Mouse (Mus musculus) thymus, postnatal 14 days (tissue): Measurements from ENCODE around the gene Ssbp2.

Experiments
- DNase-seq: peaks from one replicate; pipeline ENCODE4 v3.0.0; 2021

Gene Ssbp2

DNA sequence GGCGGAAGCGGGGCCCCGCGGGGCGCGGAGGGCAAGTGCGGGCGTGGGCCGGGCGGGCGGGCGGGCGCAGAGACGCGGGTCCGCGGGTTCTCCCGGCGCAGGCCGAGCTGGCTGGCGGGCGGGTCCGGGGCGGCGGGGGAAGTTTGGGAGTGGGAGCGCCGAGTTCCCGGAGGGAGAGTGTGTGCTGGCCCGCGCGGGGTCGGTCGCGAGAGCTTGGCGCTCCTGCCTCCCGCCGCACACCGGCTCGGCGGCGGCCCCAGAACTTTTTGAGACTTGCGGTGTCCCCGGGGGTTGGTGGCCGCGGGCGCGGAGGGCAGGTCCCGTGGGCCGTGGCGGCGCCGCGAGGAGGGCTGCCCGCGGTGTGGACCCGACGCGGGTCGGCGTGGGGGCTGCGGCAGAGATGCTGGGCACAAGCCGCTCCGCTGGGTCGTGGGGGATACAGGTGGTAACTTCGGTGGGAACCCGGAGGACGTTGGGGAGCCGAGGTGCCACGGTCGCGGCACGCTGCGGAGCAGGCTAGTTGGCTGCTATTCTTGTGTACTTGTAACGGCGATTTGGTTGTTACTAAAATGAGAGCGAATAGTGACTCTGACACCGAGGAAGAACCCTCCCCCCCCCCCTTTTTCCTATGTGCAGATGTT lies 1.7 kb downstream of the Ssbp2 start:
- DNase-seq: peak; percentile 66

DNA sequence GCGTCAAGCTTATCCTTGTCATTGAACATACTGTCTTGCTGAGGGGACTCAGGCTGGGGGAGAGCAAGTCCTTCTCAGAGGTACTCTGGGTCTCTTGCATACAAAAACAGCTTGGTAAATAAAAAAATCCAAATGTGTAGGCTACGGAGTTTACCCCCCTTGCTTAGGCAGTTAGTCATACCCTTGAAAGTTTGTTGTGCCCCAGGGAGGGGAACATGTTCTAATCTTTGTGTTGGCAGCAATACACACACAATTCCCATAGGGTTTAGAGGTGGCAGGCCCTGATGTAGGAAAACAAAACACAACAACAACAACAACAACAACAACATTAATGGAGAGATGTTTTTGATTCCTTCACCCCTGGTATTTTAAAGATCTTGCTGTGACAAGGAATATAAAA lies 2.3 kb downstream of the Ssbp2 start:
- DNase-seq: peak; percentile 32

DNA sequence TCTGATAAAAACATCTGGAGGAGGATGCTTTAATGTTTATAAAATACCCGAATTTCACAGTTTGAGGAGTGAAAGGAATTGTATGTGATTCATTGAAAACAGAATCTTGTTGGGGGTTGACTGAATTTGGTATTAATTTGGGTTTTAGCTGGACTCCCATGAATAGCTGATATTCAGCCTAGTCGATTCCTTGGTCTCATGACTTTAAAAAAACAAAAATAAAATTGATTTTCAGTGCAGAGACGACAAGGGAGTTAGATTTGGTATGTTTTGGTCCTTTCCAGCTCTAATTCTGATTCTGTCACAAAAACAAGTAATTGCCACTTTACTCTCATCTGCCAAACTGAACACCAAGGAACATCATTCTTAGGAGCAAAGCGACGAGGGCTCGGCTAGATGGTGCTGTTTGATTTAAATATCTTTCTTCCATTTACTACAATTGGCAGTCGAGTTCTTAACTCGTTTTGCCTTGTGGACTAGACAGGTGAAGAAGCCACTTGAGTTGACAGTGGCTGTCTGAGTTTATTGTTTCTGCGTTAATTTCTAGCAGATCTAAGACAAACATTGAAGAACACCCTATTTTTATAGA lies 2.9 kb downstream of the Ssbp2 start:
- peak; percentile 69 for DNase-seq

DNA sequence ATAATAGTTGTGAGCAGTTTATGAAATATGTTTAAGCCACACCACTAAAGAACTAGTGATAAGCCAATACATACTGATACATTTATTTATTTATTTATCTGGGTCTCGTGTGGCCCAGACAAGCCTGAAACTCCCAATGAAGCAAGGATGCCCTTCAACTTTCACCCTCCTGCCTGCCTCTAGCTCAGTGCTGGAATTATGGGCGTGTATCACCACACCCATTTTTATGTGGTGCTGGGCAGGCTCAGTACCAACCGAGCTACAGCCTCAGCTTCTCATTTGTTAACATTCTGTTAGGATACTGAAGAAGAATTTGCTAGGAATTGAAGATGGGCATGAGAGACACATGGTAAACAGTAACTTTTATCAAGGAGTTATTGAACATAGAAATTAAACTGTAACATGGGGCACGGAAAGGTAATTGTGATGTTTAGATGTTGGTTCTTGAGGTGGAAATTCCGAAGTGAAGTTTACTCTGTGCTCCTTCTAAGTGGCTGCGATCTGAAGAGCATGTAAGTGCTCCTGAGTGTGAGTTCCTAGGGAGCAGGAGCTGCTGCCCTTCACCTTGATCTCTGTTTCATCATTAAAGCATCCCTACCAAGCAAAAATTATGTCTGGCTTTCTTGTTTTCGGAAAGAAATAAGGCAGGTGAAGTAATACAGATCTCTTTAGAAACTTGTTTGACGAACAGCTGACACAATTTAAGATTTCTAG lies 5.1 kb downstream of the Ssbp2 start:
- no peak for DNase-seq

DNA sequence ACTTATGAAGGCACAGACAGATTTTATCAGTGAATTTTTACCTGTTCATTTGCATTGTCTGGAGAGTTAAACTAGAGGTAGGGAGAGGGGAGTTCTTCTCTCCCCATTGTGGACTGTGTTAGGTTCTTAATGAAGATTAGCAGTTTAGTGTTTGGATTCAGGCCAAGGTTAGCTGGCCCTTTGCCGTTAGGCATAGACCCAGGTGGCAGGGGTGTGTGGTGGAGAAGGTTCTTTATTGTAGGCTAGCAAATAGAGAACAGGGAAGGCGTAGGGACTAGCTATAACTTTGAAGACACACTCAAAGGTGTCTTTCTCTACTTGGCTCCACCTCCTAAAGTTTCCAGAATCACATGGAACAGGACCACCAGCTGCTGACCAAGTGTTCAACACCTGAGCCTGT lies 11.5 kb downstream of the Ssbp2 start:
- DNase-seq: no peak

DNA sequence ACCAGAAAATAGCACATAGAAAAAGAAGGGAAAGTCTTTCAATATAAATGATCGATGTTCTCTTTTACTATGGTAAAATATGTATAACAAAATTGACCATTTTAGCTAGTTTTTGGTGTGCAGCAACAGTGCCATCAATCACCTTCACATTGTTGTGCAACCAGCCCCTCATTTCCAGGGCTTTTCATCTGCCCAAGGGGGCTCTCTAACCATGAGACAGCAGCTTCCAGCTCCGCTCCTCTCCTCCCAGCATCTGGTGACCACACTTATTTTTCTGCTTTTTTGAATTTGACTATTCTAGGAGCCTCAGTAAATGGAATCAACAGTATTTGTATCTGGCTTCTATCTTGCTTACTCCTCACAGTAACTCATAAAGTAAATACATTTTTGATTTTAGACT lies 11.9 kb downstream of the Ssbp2 start:
- DNase-seq: no peak

DNA sequence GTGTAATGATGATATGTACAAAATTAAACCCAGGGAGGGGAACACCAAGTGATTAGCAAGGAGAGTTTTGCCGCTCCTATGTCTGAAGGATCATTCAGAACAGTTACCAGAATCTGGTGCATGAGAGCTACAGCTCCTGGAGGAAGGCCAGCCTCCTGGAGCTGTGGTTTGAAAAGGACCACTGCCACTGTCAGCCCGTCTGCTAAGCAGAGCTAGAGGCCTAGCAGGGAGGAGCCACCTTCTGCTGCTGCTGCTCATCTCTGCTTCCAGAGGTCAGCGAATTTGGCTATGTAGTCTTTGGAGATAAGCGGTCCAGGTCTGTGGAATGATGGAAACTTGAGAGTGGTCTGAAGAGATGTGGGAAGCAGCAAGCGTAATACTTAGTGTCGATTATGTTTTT lies 13.4 kb downstream of the Ssbp2 start:
- no peak for DNase-seq

DNA sequence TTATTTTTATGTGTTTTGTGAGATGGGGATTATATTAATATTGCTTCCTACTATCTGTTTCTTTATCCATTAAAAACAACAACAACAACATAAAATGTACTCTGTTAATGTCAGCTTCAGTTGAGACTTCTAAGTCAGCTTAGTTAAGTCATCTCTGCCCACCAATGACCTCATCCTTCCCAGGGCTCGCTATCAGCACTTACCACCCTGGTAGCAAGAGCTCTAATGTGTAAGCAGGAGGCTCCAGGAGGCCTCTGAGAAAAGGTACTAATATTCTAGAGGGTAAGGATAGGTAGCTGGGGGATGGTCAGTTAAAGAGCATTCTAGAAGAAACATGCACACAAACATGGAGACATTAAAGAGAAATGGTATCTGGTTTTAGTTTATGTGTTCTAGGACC lies 13.9 kb downstream of the Ssbp2 start:
- DNase-seq: no peak

DNA sequence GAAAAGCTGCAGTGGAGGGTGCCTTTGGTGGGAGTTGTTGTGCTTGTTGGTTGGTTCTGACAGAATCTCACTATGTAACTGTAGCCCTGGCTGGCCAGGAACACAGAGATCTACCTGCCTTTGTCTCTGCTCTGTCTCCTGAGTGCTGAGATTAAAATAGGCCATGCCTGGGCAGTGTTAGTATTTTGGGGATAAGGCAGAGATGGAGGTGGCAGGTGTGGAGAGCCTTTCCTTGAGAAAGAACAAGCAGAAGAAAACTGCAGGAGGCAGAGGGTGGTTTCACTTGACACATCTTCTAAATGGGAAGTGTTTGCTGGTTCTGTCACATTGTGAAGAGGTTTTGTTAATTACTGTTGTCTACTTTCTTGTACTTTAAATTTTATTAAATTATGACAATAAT lies 15.8 kb downstream of the Ssbp2 start:
- DNase-seq: no peak

DNA sequence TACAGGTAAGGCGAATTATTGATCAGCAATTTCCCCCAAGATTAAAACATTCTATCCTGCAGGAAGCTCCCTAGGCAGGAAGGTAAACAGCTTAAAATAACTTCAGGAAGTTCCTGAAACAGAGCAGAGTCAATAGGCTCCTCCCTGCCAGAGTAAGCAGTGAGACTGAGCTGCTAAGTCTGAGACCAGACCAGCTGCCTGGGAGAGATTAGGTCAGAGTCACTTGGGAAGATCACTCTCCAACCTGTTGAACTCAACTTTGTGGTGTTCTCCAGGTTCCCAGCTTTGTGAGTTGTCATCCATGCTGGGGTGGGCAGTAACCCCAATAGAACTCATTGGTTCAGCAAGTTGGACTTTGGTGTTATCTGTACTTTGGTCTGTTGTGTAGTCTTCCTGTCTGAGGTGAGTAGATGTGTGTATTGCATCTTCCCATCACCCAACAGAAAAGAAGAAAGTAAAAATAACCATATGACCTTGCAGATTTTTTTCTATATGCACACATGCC lies 16.6 kb downstream of the Ssbp2 start:
- DNase-seq: no peak

DNA sequence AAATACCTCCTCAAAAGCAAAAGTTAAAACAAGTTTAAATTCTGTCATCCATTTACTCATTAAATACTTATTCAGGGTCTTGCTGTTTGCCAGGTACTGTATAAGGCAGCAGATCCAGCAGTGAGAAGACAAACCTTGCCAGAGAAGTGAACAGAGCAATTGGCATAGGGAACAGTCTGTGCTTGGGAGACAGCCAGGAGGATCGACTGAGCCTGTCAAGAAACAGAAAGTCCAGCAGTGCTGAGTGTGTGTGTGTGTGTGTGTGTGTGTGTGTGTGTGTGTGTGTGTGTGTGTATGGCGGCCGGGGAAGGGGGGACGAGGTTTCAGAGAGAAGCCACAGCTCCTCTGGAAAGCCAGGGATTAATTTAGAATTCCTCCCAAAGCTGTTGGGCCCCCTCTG lies 17.9 kb downstream of the Ssbp2 start:
- DNase-seq: no peak

DNA sequence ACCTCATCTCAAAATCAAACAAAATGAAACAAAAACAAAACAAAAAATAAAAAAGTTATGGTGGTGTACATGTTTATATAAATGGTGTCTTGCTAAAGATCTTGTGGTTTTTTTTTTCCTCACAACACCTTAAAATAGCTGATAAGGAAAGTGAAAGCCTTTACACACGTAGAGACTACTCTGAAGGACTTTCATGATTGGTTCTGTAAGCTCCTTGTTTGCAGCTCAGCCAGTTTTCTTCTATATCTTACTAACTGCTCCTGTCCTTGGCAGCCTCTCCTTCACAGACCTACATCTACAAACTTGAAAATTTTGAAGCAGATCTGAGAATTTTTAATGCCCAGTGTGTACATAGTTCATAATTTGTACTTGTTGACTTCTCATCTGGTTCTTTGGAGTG lies 24.2 kb downstream of the Ssbp2 start:
- no peak for DNase-seq

DNA sequence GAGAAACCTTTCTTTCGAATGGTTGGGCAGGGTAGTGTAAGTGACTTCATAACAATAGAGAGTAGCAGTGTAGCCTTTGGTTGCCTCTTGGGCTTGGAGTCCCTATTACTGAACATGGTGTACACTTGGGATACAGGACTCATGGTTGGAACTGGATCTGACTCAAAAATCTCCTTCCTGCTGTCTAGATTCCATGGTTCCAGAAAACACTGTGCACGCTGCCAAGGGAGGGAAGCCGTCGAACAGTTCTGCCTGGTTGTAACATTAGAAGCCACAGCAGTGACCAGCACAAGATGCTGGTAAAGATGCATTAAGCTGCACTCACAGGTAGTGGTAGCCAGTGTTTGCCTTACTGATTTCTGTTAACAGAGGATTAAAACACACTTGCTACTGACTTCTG lies 32.0 kb downstream of the Ssbp2 start:
- DNase-seq: no peak

DNA sequence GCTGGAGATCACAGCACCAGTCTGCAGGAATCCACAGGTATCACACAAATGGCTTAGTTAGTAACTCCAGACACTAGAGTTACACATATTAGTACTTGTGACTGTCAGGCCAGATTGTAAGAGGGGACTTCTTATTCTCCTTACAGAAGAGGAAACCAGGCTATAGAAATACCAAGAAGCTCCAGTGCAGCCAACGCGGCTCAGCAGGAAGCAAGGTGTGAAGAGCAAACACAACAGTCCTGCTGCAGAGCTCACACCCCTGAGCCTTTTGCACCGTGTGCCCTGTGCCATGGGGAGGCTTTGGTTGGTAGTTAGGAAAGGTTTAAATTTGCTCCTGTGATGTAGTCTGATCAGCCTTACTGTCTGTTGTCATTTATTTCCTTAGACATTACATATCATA lies 37.0 kb downstream of the Ssbp2 start:
- DNase-seq: no peak

DNA sequence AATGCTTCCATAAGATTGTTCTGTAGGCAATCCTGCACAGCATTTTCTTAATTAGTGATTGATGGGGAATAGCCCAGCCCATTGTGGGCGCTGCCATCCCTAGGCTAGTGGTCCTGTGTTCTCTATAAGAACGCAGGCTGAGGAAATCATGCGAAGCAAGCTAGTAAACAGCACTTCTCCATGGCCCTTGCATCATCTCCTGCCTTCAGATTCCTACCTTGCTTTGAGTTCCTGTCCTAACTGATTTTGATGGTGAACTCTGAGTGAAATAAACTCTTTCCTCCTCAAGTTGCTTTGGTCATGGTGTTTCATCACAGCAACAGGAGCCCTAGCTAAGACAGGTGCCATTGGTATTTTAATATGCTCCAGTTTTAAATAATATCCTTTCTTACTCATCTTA lies 41.7 kb downstream of the Ssbp2 start:
- DNase-seq: no peak

DNA sequence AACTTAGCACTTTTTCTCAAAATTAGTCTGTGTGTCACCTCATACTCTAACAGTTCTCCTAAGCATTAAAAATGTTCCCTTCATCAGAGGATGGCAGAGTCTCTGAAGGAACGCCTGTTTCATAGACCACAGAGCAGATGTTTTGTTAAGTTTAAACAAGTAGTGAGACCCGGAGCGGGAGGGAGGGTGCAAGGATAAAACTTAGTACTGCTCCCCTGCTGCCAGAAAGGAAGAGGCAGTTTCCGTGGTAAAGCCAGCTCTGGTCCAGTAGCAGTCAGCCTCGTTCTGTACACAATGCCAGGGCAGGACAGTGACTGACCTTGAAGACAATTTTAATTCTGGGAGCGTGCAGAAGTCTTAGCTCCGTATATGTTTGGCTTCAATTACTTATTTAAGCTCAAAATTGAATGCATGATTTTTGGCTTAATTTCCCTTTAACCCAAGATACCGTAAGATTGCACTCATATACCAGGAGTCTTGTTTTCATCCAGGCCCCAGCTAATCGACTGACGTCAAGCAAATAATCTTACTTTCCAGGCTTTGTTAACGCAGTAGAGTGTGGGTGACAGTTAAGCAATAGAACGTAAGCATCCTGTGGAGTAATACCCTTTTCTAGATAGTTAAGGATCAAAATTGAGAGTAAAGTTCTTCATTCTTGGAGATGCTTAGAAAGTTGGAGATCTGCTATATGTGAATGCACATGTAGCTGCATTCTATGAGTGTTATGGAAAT lies 42.7 kb downstream of the Ssbp2 start:
- peak; percentile 52 for DNase-seq

DNA sequence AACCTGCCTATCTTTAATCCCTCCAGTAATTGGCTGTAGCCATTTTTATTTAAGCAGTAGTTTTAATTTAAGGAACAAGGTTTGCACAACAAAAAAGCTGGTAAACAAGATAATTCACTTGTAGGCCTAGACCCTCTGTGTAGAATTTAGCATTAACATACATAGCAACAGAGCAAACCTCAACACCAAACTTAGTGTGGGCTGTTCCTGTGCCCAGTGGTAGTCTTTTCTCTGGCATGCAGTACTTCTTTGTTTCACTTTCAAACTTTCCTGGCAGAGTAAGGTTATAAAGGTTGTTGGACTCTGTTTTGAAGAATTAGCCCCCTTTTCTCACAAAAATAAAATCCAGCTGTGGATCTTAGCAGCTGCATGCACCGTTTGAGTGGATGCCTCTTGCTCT lies 48.9 kb downstream of the Ssbp2 start:
- no peak for DNase-seq

DNA sequence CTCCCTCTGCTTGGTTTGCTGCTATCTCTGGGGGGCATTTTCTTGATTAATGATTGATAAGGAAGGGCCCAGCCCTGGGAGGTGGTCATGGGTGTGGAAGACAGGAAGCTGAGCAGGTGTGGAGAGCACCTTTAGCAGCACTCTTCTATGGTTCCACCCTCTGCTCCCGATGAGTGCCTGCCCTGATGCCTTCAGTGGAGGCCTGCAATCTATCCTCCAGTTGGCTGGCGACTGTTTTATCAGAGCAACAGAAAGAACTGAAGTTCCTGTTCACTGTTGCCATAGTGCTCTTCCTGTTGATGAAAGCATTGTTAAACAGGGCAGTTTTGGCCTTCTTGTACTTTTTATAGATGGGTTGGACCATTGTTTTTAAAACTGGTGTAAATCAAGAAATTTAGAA lies 49.4 kb downstream of the Ssbp2 start:
- DNase-seq: peak; percentile 28

DNA sequence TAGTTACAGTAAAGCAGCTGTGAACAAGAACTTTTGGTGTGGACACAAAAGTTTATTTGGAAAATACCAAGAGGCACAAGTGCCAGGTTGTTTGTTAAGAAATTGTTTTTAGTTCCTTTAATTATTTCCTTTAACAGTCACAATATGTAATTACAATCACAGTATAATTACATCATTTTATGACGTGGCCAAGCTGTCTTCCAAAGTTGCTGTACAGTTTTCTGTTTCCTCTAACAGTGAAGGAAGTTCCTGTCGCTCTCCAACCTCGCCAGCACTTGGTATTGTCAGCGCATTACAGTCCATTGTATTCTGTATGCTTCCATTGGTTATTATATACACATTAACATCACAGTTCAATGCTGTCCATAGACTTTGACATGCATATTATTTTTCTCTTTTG lies 54.9 kb downstream of the Ssbp2 start:
- no peak for DNase-seq

DNA sequence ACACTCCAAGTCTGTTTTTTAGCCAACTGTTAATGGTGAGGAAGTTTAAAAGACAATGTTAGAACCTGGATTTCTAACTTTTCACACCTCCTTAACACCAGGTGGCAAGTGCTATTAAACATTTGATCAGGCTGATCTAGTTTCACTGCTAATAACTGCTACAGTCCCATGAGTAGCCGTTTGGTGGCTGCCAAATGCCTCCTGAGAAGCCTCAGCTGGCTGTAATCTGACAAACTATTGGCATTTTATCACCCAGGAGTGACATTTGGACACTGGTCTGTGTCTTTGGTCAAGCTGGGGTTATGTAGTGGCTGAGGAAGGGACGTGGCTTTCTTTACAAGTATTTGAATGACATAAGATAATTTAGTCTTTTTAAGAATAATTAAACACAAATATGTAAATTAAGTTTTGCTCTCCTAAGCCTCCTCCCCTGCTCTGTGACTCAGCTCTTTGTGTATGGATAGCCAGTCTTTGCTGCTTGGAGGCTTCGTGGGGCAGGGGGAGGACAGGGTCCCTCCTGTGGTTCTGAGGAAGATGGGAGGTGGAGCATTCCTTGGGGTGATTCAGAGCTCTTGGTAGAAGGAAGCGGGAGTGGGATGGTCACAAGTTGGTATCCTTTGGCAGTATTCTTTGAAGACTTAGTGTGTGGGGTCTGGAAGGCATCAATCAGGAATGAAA lies 60.1 kb downstream of the Ssbp2 start:
- DNase-seq: no peak

DNA sequence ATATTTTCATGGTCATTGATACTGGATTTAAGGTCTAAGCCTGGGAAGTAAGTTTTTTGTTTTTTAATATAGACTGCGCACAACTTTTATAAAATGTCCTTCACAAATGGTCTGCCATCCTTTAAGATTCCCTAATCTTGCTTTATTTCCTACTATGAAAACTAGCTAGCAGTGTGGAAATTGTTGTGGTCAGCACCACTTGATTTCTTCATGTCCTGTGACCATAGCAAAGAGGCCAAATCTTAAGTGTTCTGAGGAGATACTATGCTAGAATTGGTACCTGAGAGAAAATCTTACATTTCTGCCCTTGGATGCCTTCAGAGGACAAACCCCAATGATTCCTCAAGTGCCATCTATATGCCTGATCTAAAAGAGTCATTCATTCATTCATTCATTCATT lies 60.9 kb downstream of the Ssbp2 start:
- no peak for DNase-seq

DNA sequence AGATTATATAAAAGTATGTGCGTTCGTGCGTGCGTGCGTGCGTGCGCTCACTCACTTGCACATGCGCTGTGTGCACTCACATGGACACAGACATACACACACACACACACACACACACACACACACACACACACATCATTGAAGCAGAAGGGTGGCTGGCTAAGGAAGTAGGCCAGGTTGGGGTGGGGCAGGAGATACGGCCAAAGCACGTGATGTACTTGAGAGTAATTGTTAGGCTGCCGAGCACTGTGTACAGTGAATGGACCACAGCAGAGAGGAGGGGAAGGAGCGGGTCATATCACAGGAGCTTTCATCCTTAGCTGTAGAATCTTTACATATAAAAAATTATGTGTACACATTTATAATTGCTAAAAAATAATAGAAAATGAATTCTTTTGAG lies 66.0 kb downstream of the Ssbp2 start:
- no peak for DNase-seq

DNA sequence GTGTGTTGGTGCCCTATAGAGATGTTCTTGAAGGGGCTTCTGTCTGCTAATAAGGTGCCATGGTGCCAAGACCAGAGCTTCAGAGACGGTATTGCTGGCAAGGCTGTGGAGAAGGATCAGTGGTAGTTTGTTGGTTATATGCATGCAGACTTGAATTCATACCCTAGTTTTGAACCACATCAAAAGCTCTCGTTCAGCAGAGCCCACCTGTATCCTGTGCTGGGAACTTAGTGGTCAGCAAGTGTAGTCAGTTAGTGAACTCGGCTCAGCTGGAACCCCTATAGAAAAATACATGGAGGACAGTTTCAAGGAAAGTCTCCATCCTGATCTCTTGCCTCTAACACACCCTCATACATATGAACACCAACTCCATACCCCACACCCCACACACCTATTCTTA lies 69.7 kb downstream of the Ssbp2 start:
- DNase-seq: peak; percentile 66
